Mouse (Mus musculus) liver, adult 2 months (tissue): ENCODE data around the gene Pdia5. TPM values are rescaled to one million over a fixed set of nuclear protein-coding genes. Genes with fewer than 3 reads are reported as not detected.

Source experiments
- DNase-seq: peaks from one replicate; pipeline ENCODE4 v3.0.0-alpha.2; 2011; ENCODE audit warnings: low read depth, low spot score; ENCODE audit errors: extremely low read depth
- H3K27ac ChIP-seq: fragments of 200-500 bp; replicated peaks from 2 replicates; pipeline ENCODE4 v1.5.1; 2012; ENCODE audit warnings: low read depth, mild to moderate bottlenecking, control low read depth, inconsistent platforms, low read length; ENCODE audit not compliant: insufficient read depth
- H3K27me3 ChIP-seq: fragments of 200-500 bp; 2 replicates; pipeline ENCODE4 v1.6.1; 2012; ENCODE audit warnings: mild to moderate bottlenecking, moderate library complexity, low read length, inconsistent platforms; ENCODE audit not compliant: control insufficient read depth, insufficient read depth
- H3K36me3 ChIP-seq: fragments of 200-500 bp; 2 replicates; pipeline ENCODE4 v1.6.1; 2012; ENCODE audit warnings: low read length, inconsistent platforms; ENCODE audit not compliant: control insufficient read depth, insufficient read depth
- H3K4me1 ChIP-seq: fragments of 200-500 bp; 2 replicates; pipeline ENCODE4 v1.6.1; 2011; ENCODE audit warnings: low read length; ENCODE audit not compliant: control insufficient read depth, insufficient read depth
- H3K4me3 ChIP-seq: fragments of 200-500 bp; 2 replicates; pipeline ENCODE4 v1.5.1; 2011; ENCODE audit warnings: low read depth, mild to moderate bottlenecking, control low read depth, low read length, moderate library complexity; ENCODE audit not compliant: insufficient read depth
- H3K79me2 ChIP-seq: fragments of 200-500 bp; 2 replicates; pipeline ENCODE4 v1.6.1; 2012; ENCODE audit warnings: inconsistent platforms, mild to moderate bottlenecking, low read length, moderate library complexity; ENCODE audit not compliant: control insufficient read depth, insufficient read depth
- H3K9ac ChIP-seq: fragments of 200-500 bp; 2 replicates; pipeline ENCODE4 v1.6.1; 2012; ENCODE audit warnings: low read depth, mild to moderate bottlenecking, control low read depth, inconsistent platforms, low read length
- CTCF ChIP-seq: fragments of 200-500 bp; IDR thresholded peaks from 2 replicates; pipeline ENCODE4 v1.5.1; 2011; ENCODE audit warnings: low read depth, low read length, control low read depth
- POLR2A ChIP-seq: fragments of 200-500 bp; IDR thresholded peaks from 2 replicates; pipeline ENCODE4 v1.6.1; 2011; ENCODE audit warnings: low read length, control low read depth; ENCODE audit not compliant: insufficient read depth; ENCODE audit errors: extremely low read depth
- WGBS: fragments of 180-500 bp; shearing (Covaris S2); methylation state at CpG from one replicate; pipeline ENCODE4 v1.1.7; 2018; 5-methylcytosine and 5-hydroxymethylcytosine counted together
- polyA plus RNA-seq: library from polyadenylated mRNA; depleted of rRNA; stranded (reverse); fragments of >200 nt; gene quantifications from 2 replicates; pipeline ENCODE4 v1.2.3, GENCODE M21; 2012
- total RNA-seq: library from RNA; depleted of rRNA; stranded (reverse); fragments of >200 nt; gene quantifications from 2 replicates; pipeline ENCODE4 v1.2.3, GENCODE M21; 2014

Pdia5 gene
- total and polyA plus RNA-seq, 2 experiments = 32.2 to 38.1 TPM

DNA sequence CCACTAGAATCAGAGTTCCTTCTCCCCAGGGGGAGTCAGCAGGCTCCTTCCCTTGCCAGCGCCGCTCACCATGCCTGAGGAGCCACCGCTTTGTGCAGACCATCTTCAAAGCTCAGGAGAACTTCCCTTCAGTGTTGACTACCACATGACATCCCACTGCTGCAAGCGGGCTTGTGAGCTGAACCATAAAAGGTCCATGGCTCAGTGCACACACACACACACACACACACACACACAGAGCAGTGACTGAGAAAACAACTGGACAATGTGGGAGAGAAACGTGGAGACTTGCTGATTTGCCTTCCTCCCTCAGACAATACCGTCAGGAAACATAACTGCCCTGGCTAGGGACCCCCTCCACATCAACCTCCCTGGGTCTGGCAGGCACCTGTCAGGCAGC lies 21.7 kb downstream of the Pdia5 start:
- TF ChIP-seq POLR2A (no peak), CTCF (no peak)
- 80% methylated on average over 6 of the region's 6 CpGs for WGBS
- DNase-seq = no peak
- Histone ChIP-seq H3K27ac (no peak overlapping the region), H3K9ac (no peak overlapping the region), H3K36me3 (peaks cover 15% of the 10 kb centered on the region), H3K27me3 (no peaks in the 10 kb centered on the region), H3K79me2 (peaks cover 13% of the 10 kb centered on the region; the same call in 1 of the 2 replicates), H3K4me1 (peaks cover 39% of the 10 kb centered on the region), H3K4me3 (no peak overlapping the region)

DNA sequence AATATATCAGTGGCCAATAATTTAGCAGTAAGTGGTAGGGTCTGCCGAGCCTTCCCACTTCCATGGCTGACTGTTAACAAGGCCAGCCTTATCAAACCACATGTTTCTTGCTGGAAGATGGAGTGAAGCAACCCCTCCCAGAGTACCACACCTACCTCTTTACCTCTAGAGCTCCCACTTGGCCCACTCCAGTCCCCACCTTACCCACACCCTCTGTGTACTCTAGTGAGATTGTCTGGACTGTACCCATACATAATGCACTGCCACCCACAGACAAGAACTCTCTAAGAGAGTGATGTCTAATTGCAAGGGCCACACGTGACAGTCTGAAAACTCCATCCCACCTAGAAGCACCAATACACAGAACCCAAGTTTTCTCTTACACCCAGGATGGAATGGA lies 23.6 kb downstream of the Pdia5 start:
- Histone ChIP-seq H3K36me3 (peaks cover 25% of the 10 kb centered on the region), H3K27ac (no peak overlapping the region), H3K79me2 (peaks cover 13% of the 10 kb centered on the region; the same call in 1 of the 2 replicates), H3K27me3 (no peaks in the 10 kb centered on the region), H3K4me1 (peaks cover 26% of the 10 kb centered on the region), H3K9ac (no peak overlapping the region), H3K4me3 (no peak overlapping the region)
- TF ChIP-seq POLR2A (no peak), CTCF (no peak)
- DNase-seq = no peak
- WGBS = 89% methylated on average over 2 of the region's 2 CpGs

DNA sequence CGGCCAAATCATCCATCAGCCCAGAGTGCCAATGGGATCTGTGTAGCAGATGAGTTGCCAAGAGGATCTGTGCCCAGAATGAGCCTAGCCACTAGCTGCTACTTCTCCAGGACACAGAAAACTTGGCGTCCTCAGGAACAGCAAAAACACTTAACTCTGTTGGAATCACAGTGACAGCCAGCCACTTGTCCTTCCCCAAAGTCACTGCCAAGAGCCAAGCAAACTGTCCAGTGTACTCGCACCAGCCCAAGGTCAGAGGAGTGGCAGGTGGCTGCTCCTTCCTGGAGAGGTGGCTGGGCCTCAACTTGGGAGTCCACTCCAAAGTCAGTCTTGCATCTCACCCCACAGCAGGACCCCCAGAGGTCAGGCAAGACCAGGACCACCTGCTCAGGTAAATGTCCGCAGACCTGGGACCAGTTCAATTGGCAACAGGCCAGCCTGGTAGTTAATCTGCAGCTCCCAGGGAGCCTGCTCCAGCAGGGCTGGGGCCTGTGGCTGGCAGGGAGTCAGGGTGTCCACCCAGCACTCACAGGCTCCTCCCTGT lies 24.8 kb downstream of the Pdia5 start:
- 20% methylated on average over 4 of the region's 4 CpGs for WGBS
- peaks cover 15% of the 10 kb centered on the region for H3K4me1 ChIP-seq
- H3K4me3 ChIP-seq = no peak overlapping the region
- H3K9ac ChIP-seq = no peak overlapping the region
- H3K36me3 ChIP-seq = peaks cover 32% of the 10 kb centered on the region
- H3K79me2 ChIP-seq = peaks cover 12% of the 10 kb centered on the region; the same call in 1 of the 2 replicates
- TF ChIP-seq CTCF (no peak), POLR2A (no peak)
- peak; percentile 87 for DNase-seq
- H3K27me3 ChIP-seq = no peaks in the 10 kb centered on the region
- peak overlapping the region; percentile 19 for H3K27ac ChIP-seq

DNA sequence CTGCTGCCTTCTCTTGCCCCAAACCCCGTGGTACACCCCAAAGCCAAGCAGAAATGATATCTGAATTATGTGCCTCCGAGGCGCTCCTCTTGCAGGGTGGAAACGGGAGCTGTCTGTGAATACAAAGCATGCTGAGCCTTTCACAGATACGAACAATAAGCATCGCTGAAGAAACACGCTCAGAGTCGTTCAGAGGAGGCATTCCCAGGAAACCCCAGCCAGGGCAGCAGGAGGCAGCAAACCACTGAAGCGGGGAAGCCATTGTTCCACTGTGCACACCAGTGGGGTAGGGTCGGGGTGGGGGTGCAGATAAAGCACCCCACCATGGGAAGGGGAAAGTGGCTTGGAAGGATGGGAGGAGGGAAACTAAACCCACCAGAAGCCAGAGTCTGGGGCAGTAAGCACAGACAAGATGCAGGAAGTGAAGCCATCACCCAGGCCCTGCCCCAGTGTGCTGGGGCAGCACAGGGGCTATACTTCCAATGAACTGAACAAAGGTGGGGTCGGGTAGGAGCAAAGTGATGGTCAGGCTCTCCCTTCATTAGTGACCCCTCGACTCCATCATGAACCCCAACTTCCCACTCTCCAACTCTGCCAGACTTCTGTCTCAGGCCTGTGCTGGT lies 25.9 kb downstream of the Pdia5 start:
- Histone ChIP-seq H3K36me3 (peaks cover 34% of the 10 kb centered on the region), H3K4me1 (peaks cover 7% of the 10 kb centered on the region; the same call in 1 of the 2 replicates), H3K79me2 (peaks cover 1% of the 10 kb centered on the region; the same call in 1 of the 2 replicates), H3K9ac (no peak overlapping the region), H3K27ac (no peak overlapping the region), H3K4me3 (no peak overlapping the region), H3K27me3 (no peaks in the 10 kb centered on the region)
- DNase-seq = no peak
- TF ChIP-seq CTCF = no peak
- no peak for TF ChIP-seq POLR2A
- 94% methylated on average over 12 of the region's 12 CpGs for WGBS

DNA sequence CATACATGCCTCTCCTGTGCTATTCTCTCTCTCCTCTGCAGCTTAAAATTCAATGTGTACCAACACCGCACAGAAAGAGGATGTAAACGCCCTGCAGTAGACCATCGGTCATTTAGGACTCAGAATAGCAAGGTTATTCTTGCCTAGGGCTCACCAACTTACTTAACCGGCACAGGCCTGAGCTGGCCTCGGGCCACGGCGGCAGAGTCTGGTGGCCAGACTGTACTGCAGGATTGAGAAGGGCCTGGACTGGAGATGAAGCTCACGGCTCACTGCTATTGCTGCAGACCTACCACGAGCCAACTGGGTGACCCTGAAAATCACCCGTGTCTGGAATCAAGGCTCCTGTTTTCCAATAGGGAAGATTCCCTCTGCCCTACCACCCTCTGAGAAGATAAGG lies 27.0 kb downstream of the Pdia5 start:
- H3K79me2 ChIP-seq = no peaks in the 10 kb centered on the region
- H3K27me3 ChIP-seq = no peaks in the 10 kb centered on the region
- TF ChIP-seq CTCF = no peak
- TF ChIP-seq POLR2A = no peak
- 79% methylated on average over 10 of the region's 10 CpGs for WGBS
- no peak overlapping the region for H3K27ac ChIP-seq
- DNase-seq = no peak
- peaks cover 34% of the 10 kb centered on the region for H3K36me3 ChIP-seq
- peaks cover 7% of the 10 kb centered on the region; the same call in 1 of the 2 replicates for H3K4me1 ChIP-seq
- no peak overlapping the region for H3K4me3 ChIP-seq
- H3K9ac ChIP-seq = no peak overlapping the region

DNA sequence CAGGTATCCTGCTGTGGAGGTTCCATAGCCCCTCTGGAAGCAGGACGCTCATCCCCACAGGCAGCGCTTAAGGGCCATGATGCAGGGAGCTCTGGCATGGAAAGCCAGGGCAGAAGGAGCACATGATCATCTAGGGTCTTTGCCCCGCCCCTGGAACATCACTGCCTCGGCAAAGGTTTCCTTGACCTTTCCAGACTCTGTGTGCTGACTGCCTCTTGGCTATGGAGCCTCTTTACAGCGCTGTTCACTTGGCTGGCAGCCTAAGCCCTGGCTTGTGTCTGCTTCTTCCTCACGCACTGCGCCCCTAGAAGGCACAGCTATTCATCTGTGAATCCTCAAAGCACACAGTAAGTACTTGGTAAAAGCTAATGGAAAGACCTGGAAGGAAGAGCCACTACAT lies 27.7 kb downstream of the Pdia5 start:
- H3K27ac ChIP-seq = no peak overlapping the region
- no peak overlapping the region for H3K4me3 ChIP-seq
- H3K4me1 ChIP-seq = peaks cover 12% of the 10 kb centered on the region; the same call in 1 of the 2 replicates
- H3K9ac ChIP-seq = no peak overlapping the region
- no peaks in the 10 kb centered on the region for H3K79me2 ChIP-seq
- peaks cover 34% of the 10 kb centered on the region for H3K36me3 ChIP-seq
- TF ChIP-seq POLR2A (no peak), CTCF (no peak)
- no peaks in the 10 kb centered on the region for H3K27me3 ChIP-seq
- 78% methylated on average over 7 of the region's 7 CpGs for WGBS
- DNase-seq = no peak
